Comparison of ENCODE assay signal across 15 mouse cellular contexts in the genomic region with DNA sequence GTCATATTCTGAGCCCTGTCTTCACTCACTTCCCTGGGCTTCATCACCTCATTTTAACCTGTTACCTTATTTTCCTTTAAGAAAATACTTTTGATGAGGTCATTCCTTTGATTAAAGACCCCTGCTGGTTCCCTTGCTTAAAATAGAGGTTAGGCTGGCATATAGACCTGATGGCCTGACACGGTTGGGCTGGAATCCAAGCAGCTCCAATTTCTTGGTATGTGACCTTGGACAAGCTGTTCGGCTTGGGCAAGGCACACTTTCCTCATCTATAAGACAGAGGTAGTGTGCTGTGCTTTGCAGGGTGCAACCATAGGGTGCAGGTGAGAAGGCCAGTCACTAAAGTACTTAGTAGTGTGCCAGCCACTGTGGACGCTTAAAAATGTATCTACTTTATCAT.
DNase-seq lines count a peak whose midpoint lies in the region; ATAC-seq lines count a peak whose summit lies in the region.
"Had no signal": no experiment of that assay in that cellular context is flagged by ENCODE, and none has a peak within 500 bp of the region (broad histone marks: within the 10 kb centered on the region; RNA-seq: fewer than 3 reads in every experiment).

No protein-coding gene starts in this region.

- DNase-seq in cerebellum, postnatal 14 days: peak; percentile 27
- peak; percentile 11 for DNase-seq in kidney, postnatal 14 days
- DNase-seq in kidney, postnatal 25 days: no peak
- DNase-seq in gastrocnemius, postnatal 10 days: peak; percentile 11
- DNase-seq in testis, postnatal 14 days (ENCODE audit: low spot score): no peak
- DNase-seq in layer of hippocampus, adult 9-10 months (ENCODE audit: low spot score): no peak
- DNase-seq: adrenal gland, adult 2 months; adrenal gland, postnatal 25 days; cerebellum, adult 11 months; cerebellum, adult 8-10 months; heart, adult 11 months; heart, postnatal 36 days had no signal

- ATAC-seq in cerebellum, adult (ENCODE audit: insufficient number of reproducible peaks, low FRiP score, low TSS enrichment): no peak
- ATAC-seq: forebrain, embryonic 15.5 days; intestine, embryonic 16.5 days had no signal

Comparison
In these comparisons a context has a peak if more than half of its experiments do, and no peak if none do; other contexts are left out.
1. DNase-seq: peak in cerebellum, postnatal 14 days (2 of 2), kidney, postnatal 14 days (single experiment) and gastrocnemius, postnatal 10 days (single experiment); none in kidney, postnatal 25 days (0 of 2), testis, postnatal 14 days (single experiment) and layer of hippocampus, adult 9-10 months (single experiment).